Mouse (Mus musculus) telencephalon, adult 2 months (tissue): ENCODE data around the gene Stxbp4.

ENCODE experiments used
- DNase-seq: peaks from one replicate; pipeline ENCODE4 v3.0.0-alpha.2; 2011; ENCODE audit warnings: low read depth, low spot score

The Stxbp4 gene

GRCm38 (mm10) chr11:90558359-90559047, 79.4 kb downstream of the Stxbp4 start:
- no peak for DNase-seq

- no peak for DNase-seq
Measured at GRCm38 (mm10) chr11:90556517-90556916, 81.4 kb downstream of the Stxbp4 start.

GRCm38 (mm10) chr11:90553963-90554362, 83.9 kb downstream of the Stxbp4 start:
- DNase-seq = no peak

- no peak for DNase-seq
Measured at GRCm38 (mm10) chr11:90552303-90553201, 85.3 kb downstream of the Stxbp4 start.

GRCm38 (mm10) chr11:90548560-90548959, 89.3 kb downstream of the Stxbp4 start:
- peak; percentile 55 for DNase-seq

- DNase-seq = no peak
Measured at GRCm38 (mm10) chr11:90538636-90539263, 99.1 kb downstream of the Stxbp4 start.

DNA sequence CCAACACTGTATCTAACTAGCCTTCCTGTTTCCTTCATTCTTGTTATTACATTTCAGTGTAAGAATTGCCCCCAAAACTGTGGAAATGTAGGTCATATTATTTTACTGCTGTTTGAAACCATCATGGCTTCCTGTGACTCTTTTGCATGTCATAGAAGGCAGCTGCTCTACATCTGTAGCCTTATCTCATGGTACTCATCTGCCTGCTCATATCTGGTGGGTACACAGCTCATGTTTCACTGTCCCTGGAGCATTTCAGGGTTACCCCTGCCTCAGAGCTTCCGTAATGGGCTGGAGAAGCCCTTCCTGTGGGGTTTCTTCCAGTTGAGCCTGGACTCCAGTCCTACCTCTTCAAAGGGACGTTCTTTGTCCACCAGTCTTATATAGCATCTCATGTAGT, 112.6 kb downstream of the Stxbp4 start:
- no peak for DNase-seq

- DNase-seq = peak; percentile 40
Measured at GRCm38 (mm10) chr11:90521040-90521439, 116.8 kb downstream of the Stxbp4 start.

DNA sequence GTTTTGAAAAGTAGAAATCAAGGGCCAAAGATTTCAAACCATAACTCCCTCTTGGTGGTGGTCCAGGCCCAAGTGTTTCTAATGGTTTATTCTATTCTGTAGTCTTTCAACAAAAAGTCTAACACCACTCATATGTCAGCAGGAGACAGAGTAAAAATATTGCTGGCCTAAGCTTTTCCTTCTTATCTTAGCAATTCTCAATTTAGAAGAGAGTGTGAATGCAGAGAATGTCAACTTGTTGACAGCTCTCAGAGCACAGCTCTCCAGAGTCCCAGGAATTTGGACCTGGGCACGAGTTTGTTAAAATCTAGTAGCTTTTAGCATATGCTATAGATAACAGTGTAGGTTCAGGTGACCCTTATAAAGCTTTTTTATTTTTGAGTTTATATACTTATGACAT, 120.1 kb downstream of the Stxbp4 start:
- no peak for DNase-seq

DNA sequence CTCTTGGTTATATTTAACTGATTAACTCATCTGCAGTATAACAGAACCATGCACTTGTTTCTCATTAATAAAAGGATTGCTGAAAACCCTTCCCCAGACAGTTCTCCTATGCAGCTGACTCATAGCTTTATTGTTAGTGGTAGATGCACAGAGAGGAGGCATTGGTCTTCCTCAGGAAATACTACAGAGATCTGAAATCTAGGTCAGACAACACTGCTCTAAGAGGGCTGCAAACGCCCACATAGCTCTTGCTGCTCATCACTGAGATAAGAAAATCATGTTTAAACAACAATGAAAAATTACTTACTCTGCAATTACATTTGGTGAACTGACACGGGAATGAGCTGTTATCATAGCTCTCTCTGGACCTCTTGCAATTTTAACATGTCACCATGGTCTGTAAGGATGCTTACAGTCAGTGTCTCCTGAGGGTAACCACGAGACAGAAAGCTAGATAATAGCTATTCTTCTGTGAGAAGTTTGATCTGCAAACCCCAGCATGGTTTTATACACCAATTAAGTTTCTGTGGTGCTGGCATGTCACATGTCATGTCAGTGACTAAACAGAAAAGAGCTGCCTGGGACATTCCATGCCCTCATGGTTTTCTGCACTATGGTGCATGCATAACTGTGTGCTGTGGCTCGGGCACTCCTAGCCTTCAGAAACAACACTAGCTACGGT, 125.2 kb downstream of the Stxbp4 start:
- DNase-seq = no peak

- no peak for DNase-seq
Measured at GRCm38 (mm10) chr11:90501846-90502245, 136.0 kb downstream of the Stxbp4 start.

DNA sequence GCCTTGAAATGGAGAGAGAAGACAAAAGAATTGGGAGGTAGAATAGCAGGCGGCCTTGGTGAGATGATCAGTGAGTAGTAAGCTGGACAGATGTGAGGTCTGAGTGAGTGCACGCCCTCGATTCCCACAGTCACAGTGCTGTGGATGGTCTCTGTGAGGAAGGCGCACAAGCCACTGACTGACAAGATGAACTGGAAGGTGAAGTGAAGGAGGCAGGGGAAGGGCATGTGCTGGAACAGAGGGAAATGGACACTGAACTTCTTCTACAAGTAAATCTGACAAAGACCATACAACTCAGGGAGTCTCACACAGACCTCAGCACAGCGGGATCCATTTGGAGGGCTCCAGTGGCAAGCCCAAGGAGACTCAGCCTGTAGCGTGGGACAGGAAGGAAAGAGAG, 138.0 kb downstream of the Stxbp4 start:
- DNase-seq = no peak

- no peak for DNase-seq
Measured at GRCm38 (mm10) chr11:90498461-90498860, 139.4 kb downstream of the Stxbp4 start.

DNA sequence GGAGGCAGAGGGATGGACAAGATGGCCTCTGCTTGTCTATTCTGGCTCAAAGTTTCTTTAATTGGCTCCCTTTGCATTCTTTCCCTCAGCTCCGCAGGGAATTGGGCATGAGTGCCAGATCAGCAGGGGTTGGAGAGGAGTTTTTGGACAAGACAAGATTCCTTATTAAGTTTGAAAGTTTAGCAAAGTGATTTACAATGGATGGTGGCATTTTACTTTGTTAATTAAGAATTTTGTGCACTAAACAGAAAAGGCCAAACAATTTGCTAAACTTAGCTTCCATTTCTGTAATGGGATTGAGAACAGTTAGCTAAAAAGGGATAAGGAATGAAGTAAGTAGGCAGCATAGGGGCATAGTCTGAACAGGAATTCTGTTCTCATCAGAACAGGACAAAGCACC, 142.9 kb downstream of the Stxbp4 start:
- DNase-seq = no peak

- DNase-seq = no peak
Measured at GRCm38 (mm10) chr11:90492511-90492910, 145.4 kb downstream of the Stxbp4 start.

DNA sequence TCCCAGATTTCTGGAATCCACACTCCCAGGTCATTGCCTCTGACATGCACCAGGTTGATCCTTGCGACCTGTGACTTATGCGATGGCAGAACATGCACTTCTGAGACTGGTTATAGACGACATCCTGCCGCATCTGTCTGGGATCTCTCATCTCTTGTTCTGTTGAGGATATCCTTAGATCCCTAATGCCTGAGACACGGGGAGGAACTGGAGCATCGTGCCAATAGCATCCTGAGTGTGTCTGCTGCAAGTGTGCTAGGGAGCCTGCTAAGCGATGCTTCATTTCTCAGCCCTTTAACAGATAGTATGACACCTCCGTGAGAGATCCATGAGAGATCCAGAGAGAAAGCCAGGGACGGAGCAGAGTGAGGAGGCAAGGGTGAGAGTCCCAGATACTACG, 148.7 kb downstream of the Stxbp4 start:
- DNase-seq = no peak

DNA sequence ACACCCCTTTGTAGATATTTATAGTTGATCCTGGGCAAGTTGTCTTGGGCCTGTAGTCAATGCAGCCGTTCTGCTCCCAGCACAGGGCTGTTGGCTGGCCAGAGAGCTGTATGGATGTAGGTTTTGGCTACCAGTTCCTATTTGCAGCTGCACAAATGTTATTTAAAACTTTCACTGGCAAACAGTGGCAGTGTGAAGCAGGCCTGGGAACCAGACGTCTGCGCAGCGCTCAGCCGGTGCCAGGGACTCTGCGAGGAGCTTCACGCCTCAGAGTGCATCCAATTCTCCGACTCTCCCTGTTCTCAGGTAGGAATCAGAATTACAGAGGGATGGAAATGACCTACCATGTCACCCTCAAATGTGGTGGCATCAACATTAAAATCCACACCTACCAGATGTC, 150.2 kb downstream of the Stxbp4 start:
- DNase-seq = no peak

DNA sequence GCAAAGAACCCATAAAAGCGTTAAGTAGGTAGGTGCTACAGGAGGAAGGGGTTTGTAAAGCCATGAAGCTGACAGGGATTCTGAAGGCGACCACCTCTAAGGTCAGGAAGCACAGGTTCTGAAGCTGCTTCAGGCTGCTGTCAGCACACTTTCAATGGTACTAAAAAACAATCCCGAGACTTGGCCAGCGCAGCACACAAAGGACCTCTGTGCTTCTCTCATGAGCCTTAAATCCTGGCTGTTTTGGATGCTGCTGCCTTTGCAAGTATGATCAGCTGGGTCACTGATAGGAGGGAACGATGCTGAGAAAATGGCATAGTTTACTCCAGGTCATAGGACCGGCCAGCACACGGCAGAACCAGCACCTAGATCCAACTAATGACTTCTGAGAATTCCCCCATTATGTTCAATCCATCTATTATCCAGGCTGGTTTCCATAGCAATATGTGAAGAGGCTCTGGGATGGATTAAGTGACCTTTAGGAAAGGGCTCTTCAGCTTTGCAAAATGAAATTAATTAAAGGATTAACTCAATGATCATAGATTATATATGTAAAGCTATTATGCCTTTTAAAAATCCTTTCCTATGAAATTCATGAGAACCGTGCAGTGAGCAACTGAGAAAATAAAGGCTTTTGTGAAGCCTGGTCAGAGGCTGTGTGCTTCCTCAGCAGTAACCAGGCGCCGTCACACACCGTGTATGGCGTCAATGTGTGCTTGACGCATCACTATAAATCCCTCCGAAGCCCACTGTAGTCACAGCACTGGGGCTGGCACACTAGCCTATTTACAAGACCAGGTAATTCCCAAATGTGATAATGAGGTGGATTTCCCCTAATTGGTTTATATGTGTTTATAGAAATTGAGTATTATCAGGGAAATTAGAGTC, 152.9 kb downstream of the Stxbp4 start:
- no peak for DNase-seq

DNA sequence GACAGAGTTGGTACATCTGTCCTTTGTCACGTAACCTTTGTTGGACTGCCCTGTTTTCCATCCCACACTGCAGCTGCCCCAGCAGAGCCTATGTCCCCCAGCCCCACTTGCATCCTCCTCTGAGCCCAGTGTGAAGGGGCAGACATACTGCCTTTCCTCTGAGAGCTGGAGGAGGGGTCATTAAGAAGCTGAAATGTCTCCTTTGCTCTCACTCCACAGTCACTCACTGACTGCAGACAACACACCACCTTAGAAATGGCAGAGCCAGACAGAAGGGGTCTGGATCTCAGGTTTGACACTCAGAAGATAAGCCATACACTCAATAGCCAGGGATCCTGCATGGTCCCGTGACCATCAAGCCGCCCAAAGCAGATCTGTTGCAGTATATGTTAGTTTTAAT, 154.1 kb downstream of the Stxbp4 start:
- no peak for DNase-seq

DNA sequence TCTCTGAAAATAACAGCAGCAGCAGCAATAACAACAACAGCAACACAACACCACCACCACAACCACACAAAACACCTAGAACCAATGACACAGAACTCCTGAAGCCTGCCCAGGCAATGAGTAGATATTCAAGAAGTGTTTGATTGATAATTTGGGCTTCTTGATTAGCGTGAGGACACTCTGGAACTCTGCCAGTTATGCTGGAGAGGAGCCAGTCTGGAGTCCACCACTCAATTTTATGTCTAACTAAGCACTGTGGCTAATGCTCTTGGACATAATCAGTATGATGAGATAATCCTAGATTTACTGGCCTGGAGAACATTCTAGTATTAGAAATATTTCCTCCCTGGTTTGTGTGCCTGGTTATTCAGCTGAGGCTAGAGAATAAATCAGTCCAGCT, 156.1 kb downstream of the Stxbp4 start:
- no peak for DNase-seq

DNA sequence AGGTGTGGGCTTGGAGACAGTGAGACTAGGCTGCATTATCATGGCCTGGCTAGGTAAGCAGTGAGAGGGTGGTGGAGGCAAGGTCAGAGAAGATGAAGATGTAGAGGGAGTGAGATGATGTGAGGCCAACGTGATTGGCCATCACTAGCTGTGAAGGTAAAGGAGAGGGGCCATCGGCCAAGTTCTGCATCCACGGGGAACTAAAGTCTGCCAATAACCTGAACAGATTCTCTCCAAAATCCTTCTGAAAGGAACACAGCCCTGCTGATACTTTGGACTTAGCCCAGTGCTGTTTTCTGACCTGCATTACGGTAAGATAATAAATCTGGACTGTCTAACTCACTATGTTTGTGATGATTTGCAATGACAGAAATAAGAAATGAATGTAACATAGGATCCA, 167.6 kb downstream of the Stxbp4 start:
- no peak for DNase-seq
